Mouse (Mus musculus) neural tube, embryonic 12.5 days (tissue): Measurements from ENCODE around the gene Pdia2. TPM values are rescaled to one million over a fixed set of nuclear protein-coding genes. Genes with fewer than 3 reads are reported as not detected.

Experiments
- ATAC-seq: fragments of 200-750 bp; cut with Nextera tagmentation; 2 replicates; pipeline ENCODE4 v1.8.0; 2017; ENCODE audit warnings: low read depth, mild to moderate bottlenecking, moderate TSS enrichment, moderate library complexity; ENCODE audit not compliant: low FRiP score
- H3K27ac ChIP-seq: fragments of 300-500 bp; sonication (generic); 2 replicates; pipeline ENCODE4 v1.5.1; 2016
- H3K27me3 ChIP-seq: fragments of 300-500 bp; sonication (generic); replicated peaks from 2 replicates; pipeline ENCODE4 v1.6.1; 2016; ENCODE audit warnings: mild to moderate bottlenecking
- H3K36me3 ChIP-seq: fragments of 300-500 bp; sonication (generic); 2 replicates; pipeline ENCODE4 v1.6.1; 2016; ENCODE audit warnings: mild to moderate bottlenecking
- H3K4me1 ChIP-seq: fragments of 300-500 bp; sonication (generic); 2 replicates; pipeline ENCODE4 v1.6.1; 2016
- H3K4me2 ChIP-seq: fragments of 300-500 bp; sonication (generic); replicated peaks from 2 replicates; pipeline ENCODE4 v1.6.1; 2016; ENCODE audit warnings: mild to moderate bottlenecking
- H3K4me3 ChIP-seq: fragments of 300-500 bp; sonication (generic); 2 replicates; pipeline ENCODE4 v1.5.1; 2016
- H3K9ac ChIP-seq: fragments of 300-500 bp; sonication (generic); 2 replicates; pipeline ENCODE4 v1.6.1; 2016; ENCODE audit warnings: mild to moderate bottlenecking
- H3K9me3 ChIP-seq: fragments of 300-500 bp; sonication (generic); 2 replicates; pipeline ENCODE4 v1.6.1; 2016; ENCODE audit warnings: mild to moderate bottlenecking
- WGBS: fragments of 180-500 bp; shearing (Covaris S2); methylation state at CpG from one replicate; pipeline ENCODE4 v1.1.7; 2016; 5-methylcytosine and 5-hydroxymethylcytosine counted together
- polyA plus RNA-seq: library from polyadenylated mRNA; unstranded; fragments of >200 nt; fragmentation: Nextera tagmentation; extraction: Ambion mirVana; gene quantifications from 2 replicates; pipeline ENCODE4 v1.2.1, GENCODE M21; 2016

The Pdia2 gene
- 0.15 and 0.60 TPM in 2 replicates for polyA plus RNA-seq

DNA sequence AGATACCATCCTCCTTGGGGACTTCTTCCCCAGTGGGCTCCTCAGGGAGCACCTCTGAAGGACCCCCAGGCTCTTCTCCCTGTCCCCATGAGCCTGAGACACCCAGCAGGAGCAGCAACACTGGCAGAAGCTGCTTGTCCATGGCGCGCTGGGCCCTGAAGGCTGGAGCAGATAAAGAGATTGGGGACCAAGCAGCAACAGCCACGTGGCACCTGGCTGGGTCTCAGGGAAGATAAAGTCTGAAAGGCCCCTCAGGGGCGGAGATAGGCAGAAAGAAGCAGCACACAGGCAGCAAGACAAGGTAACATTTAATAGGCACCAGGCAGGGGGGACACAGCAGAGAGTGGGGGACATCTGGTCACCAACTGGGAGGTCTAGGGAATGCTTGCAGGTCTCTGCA lies at the start of gene Pdia2:
Gene Pdia2 (minus strand): TSS at position 196 of the 400 bp plus-strand sequence.
- H3K4me2 ChIP-seq: 0 out of 2 replicates have a peak within 1 kb of the TSS, but pooled peaks have one; percentile 95
- H3K27ac ChIP-seq: no peak within 1 kb of the TSS
- no peak within 1 kb of the TSS for H3K9ac ChIP-seq
- H3K9me3 ChIP-seq: no peaks in the 10 kb centered on the region
- H3K4me3 ChIP-seq: no peak within 1 kb of the TSS
- peaks cover 18% of the 10 kb centered on the region for H3K4me1 ChIP-seq
- peaks cover 41% of the 10 kb centered on the region for H3K36me3 ChIP-seq
- peaks cover 52% of the 10 kb centered on the region for H3K27me3 ChIP-seq
- ATAC-seq: no peak
- 81% methylated on average over 4 of the region's 4 CpGs for WGBS

DNA sequence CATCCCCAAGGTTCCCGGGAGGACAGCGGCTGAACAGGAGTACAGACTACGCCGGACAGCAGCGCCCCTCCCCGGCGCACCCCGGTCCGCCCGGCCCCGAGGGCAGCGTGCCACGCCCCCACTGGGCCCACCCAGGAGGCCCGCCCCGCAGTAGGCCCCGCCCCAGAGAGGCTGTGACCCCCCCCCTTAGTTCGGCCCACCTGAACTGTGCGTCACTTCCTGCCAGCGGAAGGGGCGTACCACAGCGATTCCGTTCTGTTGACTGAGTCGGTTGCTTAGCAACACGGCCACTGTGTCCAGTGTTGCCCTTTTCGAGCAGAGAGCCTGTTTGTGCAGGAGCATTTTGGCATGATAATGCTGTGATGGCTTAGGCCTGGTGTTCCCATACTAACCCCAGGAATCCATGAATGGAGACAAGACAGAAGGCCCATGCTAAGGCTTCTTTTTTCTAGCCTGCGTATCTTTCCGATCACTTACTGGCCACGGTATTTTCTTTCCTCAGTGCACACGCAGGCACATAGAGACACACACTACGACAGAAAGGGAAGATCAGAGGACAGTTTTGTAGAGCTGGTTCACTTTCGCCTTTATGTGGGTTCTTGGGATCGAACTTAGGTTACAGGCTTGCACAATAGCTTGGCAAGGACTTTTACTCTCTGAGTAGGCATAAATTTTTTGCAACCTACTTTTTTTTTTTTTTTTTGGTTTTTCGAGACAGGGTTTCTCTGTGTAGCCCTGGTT lies 45.4 kb upstream of the Pdia2 start, which contains the start of gene Fam234a:
Gene Fam234a (minus strand): TSS at position 142 of the 741 bp plus-strand sequence.
- ATAC-seq: peak; percentile 96
- Histone ChIP-seq H3K4me1 (no peaks in the 10 kb centered on the region; the same call in 1 of the 2 replicates), H3K4me3 (peak within 1 kb of the TSS; percentile 60), H3K36me3 (no peaks in the 10 kb centered on the region), H3K9me3 (no peaks in the 10 kb centered on the region), H3K27ac (peak within 1 kb of the TSS; percentile 50; the same call in 1 of the 2 replicates), H3K4me2 (peak within 1 kb of the TSS; percentile 73), H3K9ac (peak within 1 kb of the TSS; percentile 54), H3K27me3 (no peaks in the 10 kb centered on the region)
- 8% methylated on average over 33 of the region's 33 CpGs for WGBS

DNA sequence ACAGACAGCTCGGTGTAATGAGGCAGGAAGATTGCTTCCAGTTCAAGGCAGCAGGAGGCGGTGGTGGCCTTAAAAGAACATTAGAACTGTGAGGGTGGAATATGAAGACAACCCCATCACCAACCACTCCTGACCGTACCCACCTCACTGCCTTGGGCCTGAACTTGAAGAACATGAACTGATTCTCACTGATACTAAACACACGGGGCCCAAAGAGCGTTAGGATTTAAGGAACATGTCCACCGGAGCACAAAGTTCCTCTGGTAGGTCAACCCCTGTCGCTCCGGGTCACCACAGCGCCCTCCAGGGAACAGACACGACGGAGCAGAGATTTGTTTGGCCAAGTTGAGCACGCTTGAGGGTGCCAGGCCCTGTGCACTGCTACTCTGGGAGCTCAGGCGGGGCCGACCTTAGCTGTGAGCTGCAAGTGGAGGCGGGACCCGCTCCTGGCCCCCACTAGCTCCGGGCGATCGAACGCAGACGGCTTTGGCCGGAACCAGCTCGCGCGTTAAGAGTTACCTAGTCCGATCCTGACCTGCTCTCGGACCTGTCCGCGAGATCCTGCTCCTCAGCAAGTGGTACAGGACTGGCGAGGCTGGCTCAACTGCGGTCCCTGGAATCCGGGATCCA lies 44.7 kb upstream of the Pdia2 start:
- peak overlapping the region; percentile 60 for H3K4me3 ChIP-seq
- H3K36me3 ChIP-seq: no peaks in the 10 kb centered on the region
- WGBS: under 1% methylated on average over 32 of the region's 32 CpGs
- no peaks in the 10 kb centered on the region; the same call in 1 of the 2 replicates for H3K4me1 ChIP-seq
- peak overlapping the region; percentile 73 for H3K4me2 ChIP-seq
- H3K9me3 ChIP-seq: no peaks in the 10 kb centered on the region
- H3K27me3 ChIP-seq: no peaks in the 10 kb centered on the region
- H3K27ac ChIP-seq: no peak overlapping the region
- H3K9ac ChIP-seq: peak overlapping the region; percentile 54
- peak; percentile 87 for ATAC-seq

DNA sequence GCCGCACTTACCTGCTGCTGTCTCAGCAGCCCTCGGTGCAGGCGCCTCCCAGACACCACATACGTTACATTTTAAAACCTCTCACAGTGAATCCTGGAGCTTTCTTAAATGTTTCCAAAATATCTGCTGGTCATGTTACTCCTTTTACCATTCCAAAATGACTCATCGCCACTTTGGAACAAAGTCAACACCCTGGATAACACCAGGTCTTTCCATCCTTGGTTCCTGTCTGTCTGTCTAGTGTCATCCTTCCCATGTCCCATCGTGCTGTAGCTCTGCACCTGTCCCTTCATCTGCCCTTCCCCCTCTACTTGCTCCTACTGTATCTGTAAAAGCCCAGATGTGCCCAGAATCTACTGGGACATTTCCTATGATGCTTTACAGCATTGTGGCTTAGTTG lies 42.1 kb upstream of the Pdia2 start:
- H3K27ac ChIP-seq: no peak overlapping the region
- no peaks in the 10 kb centered on the region for H3K9me3 ChIP-seq
- no peaks in the 10 kb centered on the region for H3K27me3 ChIP-seq
- H3K4me3 ChIP-seq: no peak overlapping the region
- H3K36me3 ChIP-seq: no peaks in the 10 kb centered on the region
- WGBS: 84% methylated on average over 6 of the region's 6 CpGs
- no peaks in the 10 kb centered on the region; the same call in none of the 2 replicates for H3K4me1 ChIP-seq
- no peak for ATAC-seq
- H3K4me2 ChIP-seq: no peak overlapping the region
- no peak overlapping the region for H3K9ac ChIP-seq

GRCm38 (mm10) chr17:26240120-26240790 lies 41.4 kb upstream of the Pdia2 start:
- Histone ChIP-seq H3K27me3 (no peaks in the 10 kb centered on the region), H3K9me3 (no peaks in the 10 kb centered on the region), H3K27ac (no peak overlapping the region), H3K4me1 (peaks cover 5% of the 10 kb centered on the region), H3K4me2 (no peak overlapping the region), H3K4me3 (no peak overlapping the region), H3K36me3 (no peaks in the 10 kb centered on the region), H3K9ac (no peak overlapping the region)
- ATAC-seq: no peak
- 85% methylated on average over 6 of the region's 6 CpGs for WGBS

DNA sequence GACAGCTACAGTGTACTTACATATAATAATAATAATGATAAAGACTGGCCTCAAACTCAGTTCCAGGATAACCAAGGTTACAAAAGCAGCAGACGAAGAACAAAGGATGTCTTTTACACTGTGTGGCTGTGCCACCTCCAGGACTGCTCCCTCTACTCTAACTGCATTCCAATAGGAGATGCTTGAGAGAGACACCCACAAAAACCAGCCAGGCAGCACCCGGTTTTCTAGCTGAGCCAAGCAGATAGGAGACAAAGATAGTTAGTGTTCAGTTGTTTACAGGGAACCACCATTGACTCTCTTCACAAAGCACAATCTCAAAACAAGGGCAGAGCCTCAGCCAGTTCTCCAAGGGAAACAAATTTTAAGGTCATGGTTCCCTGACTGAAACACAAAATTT lies 40.7 kb upstream of the Pdia2 start:
- H3K27ac ChIP-seq: no peak overlapping the region
- H3K27me3 ChIP-seq: no peaks in the 10 kb centered on the region
- no peak for ATAC-seq
- no peak overlapping the region for H3K9ac ChIP-seq
- H3K9me3 ChIP-seq: no peaks in the 10 kb centered on the region
- no peak overlapping the region for H3K4me2 ChIP-seq
- H3K36me3 ChIP-seq: no peaks in the 10 kb centered on the region
- 76% methylated on average over 2 of the region's 2 CpGs for WGBS
- no peak overlapping the region for H3K4me3 ChIP-seq
- H3K4me1 ChIP-seq: peaks cover 9% of the 10 kb centered on the region

GRCm38 (mm10) chr17:26237667-26238066 lies 38.8 kb upstream of the Pdia2 start:
- Histone ChIP-seq H3K36me3 (no peaks in the 10 kb centered on the region), H3K27me3 (no peaks in the 10 kb centered on the region), H3K27ac (no peak overlapping the region), H3K9ac (no peak overlapping the region), H3K4me3 (no peak overlapping the region), H3K4me2 (no peak overlapping the region), H3K9me3 (no peaks in the 10 kb centered on the region), H3K4me1 (peaks cover 9% of the 10 kb centered on the region)
- WGBS: 85% methylated on average over 10 of the region's 10 CpGs
- no peak for ATAC-seq

- Histone ChIP-seq H3K9me3 (no peaks in the 10 kb centered on the region), H3K36me3 (no peaks in the 10 kb centered on the region), H3K4me2 (no peak overlapping the region), H3K27me3 (no peaks in the 10 kb centered on the region), H3K27ac (no peak overlapping the region), H3K4me3 (no peak overlapping the region), H3K4me1 (peaks cover 9% of the 10 kb centered on the region), H3K9ac (no peak overlapping the region)
- WGBS: 51% methylated on average over 13 of the region's 13 CpGs
- no peak for ATAC-seq
These were observed 36.4 kb upstream of the Pdia2 start for GRCm38 (mm10) chr17:26235077-26235815.

GRCm38 (mm10) chr17:26234386-26234785 lies 35.5 kb upstream of the Pdia2 start:
- no peak overlapping the region for H3K4me3 ChIP-seq
- WGBS: 93% methylated on average over 8 of the region's 8 CpGs
- peaks cover 9% of the 10 kb centered on the region for H3K4me1 ChIP-seq
- H3K9ac ChIP-seq: no peak overlapping the region
- H3K4me2 ChIP-seq: no peak overlapping the region
- no peaks in the 10 kb centered on the region for H3K36me3 ChIP-seq
- H3K9me3 ChIP-seq: no peaks in the 10 kb centered on the region
- no peak for ATAC-seq
- H3K27ac ChIP-seq: no peak overlapping the region
- H3K27me3 ChIP-seq: no peaks in the 10 kb centered on the region

- WGBS: 76% methylated on average over 8 of the region's 8 CpGs
- Histone ChIP-seq H3K4me1 (peaks cover 9% of the 10 kb centered on the region), H3K9ac (no peak overlapping the region), H3K4me2 (no peak overlapping the region), H3K36me3 (no peaks in the 10 kb centered on the region), H3K27ac (no peak overlapping the region), H3K4me3 (no peak overlapping the region), H3K27me3 (no peaks in the 10 kb centered on the region), H3K9me3 (no peaks in the 10 kb centered on the region)
- ATAC-seq: no peak
These were observed 34.0 kb upstream of the Pdia2 start for GRCm38 (mm10) chr17:26232863-26233262.

- Histone ChIP-seq H3K27me3 (no peaks in the 10 kb centered on the region), H3K27ac (no peak overlapping the region), H3K4me2 (no peak overlapping the region), H3K4me3 (no peak overlapping the region), H3K9me3 (no peaks in the 10 kb centered on the region), H3K9ac (no peak overlapping the region), H3K4me1 (peaks cover 9% of the 10 kb centered on the region), H3K36me3 (no peaks in the 10 kb centered on the region)
- 89% methylated on average over 5 of the region's 5 CpGs for WGBS
- no peak for ATAC-seq
These were observed 32.3 kb upstream of the Pdia2 start for GRCm38 (mm10) chr17:26231156-26231555.

DNA sequence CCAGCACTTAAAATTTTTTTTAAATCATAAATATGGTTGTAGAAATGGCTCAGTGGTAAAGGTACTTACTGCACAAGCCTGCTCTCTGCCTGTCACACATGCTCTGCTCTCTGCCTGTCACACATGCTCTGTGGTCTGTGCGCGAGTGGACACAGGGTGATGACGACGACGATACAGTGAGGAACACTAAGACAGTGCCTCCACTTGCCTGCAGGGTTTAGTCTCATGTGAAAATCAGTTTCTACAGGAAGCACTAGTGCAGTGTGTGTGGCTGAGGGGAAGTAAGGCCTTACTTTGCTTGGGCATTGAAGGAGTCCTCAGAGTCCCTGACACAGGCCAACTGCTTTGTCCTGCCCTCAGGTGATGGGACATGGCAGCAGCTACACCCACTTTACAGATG lies 30.9 kb upstream of the Pdia2 start:
- Histone ChIP-seq H3K4me3 (no peak overlapping the region), H3K27me3 (no peaks in the 10 kb centered on the region), H3K9ac (no peak overlapping the region), H3K9me3 (no peaks in the 10 kb centered on the region), H3K4me2 (no peak overlapping the region), H3K27ac (no peak overlapping the region), H3K36me3 (no peaks in the 10 kb centered on the region), H3K4me1 (no peaks in the 10 kb centered on the region)
- ATAC-seq: no peak
- 91% methylated on average over 5 of the region's 5 CpGs for WGBS
